Mouse (Mus musculus) midbrain, embryonic 16.5 days (tissue): ENCODE measurements around the gene Stard3nl. TPM values are rescaled to one million over a fixed set of nuclear protein-coding genes. Genes with fewer than 3 reads are reported as not detected.
"Not testable (repeated sequence)": the region's sequence is repeated elsewhere in the genome, so short reads cannot be mapped to it uniquely, and the experiment has no call there.

Source experiments
- ATAC-seq: fragments of 200-750 bp; cut with Nextera tagmentation; 2 replicates; pipeline ENCODE4 v1.8.0; 2017; ENCODE audit warnings: moderate TSS enrichment
- H3K27ac ChIP-seq: fragments of 300-500 bp; sonication (generic); 2 replicates; pipeline ENCODE4 v1.5.1; 2014; ENCODE audit warnings: mild to moderate bottlenecking, low read length, mixed read lengths
- H3K27me3 ChIP-seq: fragments of 300-500 bp; sonication (generic); 2 replicates; pipeline ENCODE4 v1.6.1; 2014; ENCODE audit warnings: low read depth, low read length, mixed read lengths; ENCODE audit not compliant: control insufficient read depth, insufficient read depth
- H3K36me3 ChIP-seq: fragments of 300-500 bp; sonication (generic); 2 replicates; pipeline ENCODE4 v1.6.1; 2014; ENCODE audit warnings: mild to moderate bottlenecking, low read length, moderate library complexity, mixed read lengths; ENCODE audit not compliant: control insufficient read depth, insufficient read depth
- H3K4me1 ChIP-seq: fragments of 300-500 bp; sonication (generic); 2 replicates; pipeline ENCODE4 v1.6.1; 2014; ENCODE audit warnings: mild to moderate bottlenecking, low read length, mixed read lengths; ENCODE audit not compliant: control insufficient read depth, insufficient read depth
- H3K4me2 ChIP-seq: fragments of 300-500 bp; sonication (generic); 2 replicates; pipeline ENCODE4 v1.6.1; 2014; ENCODE audit warnings: mild to moderate bottlenecking, low read length, mixed read lengths
- H3K4me3 ChIP-seq: fragments of 300-500 bp; sonication (generic); 2 replicates; pipeline ENCODE4 v1.5.1; 2014; ENCODE audit warnings: low read depth, mild to moderate bottlenecking, low read length, moderate library complexity, mixed read lengths
- H3K9ac ChIP-seq: fragments of 300-500 bp; sonication (generic); 2 replicates; pipeline ENCODE4 v1.6.1; 2014; ENCODE audit warnings: low read depth, low read length, mixed read lengths
- H3K9me3 ChIP-seq: fragments of 300-500 bp; sonication (generic); replicated peaks from 2 replicates; pipeline ENCODE4 v1.6.1; 2014; ENCODE audit warnings: mild to moderate bottlenecking, low read length, mixed read lengths; ENCODE audit not compliant: control insufficient read depth, poor library complexity, severe bottlenecking
- WGBS: fragments of 180-500 bp; shearing (Covaris S2); extraction: QIAGEN DNeasy Blood & Tissue Kit; methylation state at CpG from one replicate; pipeline ENCODE4 v1.1.7; 2014; 5-methylcytosine and 5-hydroxymethylcytosine counted together
- polyA plus RNA-seq: library from polyadenylated mRNA; unstranded; fragments of >200 nt; fragmentation: Nextera tagmentation; extraction: Ambion mirVana; gene quantifications from 2 replicates; pipeline ENCODE4 v1.2.1, GENCODE M21; 2015

Stard3nl gene
- polyA plus RNA-seq, 1 experiment from 2014 or later, result 230 TPM

DNA sequence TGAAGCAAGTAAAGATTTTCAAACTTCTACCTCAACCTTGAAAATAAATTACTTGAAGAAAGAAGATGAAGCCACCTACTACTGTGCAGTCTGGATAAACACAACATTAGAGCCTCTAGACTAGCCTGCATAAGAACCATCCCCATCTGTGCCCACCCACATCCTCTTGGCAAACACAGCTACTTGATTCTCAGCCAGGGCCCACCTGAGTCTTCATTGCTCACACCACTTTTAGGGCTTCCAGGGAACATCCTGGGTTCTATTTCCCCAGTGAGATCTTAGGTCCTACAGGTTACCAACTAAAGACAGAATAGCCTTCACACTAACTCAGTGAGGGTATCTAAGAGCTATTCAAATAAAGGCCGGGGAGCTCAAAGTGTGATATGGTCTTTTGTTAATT is 55.2 kb downstream of the Stard3nl start:
- H3K9me3 ChIP-seq, H3K4me3 ChIP-seq, H3K9ac ChIP-seq, H3K4me1 ChIP-seq, H3K27ac ChIP-seq, H3K36me3 ChIP-seq, ATAC-seq, H3K27me3 ChIP-seq, H3K4me2 ChIP-seq: not testable (repeated sequence)
- WGBS, result 54% methylated on average over 1 of the region's 1 CpGs

GRCm38 (mm10) chr13:19336310-19336709 is 59.3 kb downstream of the Stard3nl start:
- not testable (repeated sequence) for H3K4me1 ChIP-seq, H3K36me3 ChIP-seq, H3K27ac ChIP-seq, H3K9ac ChIP-seq, H3K4me3 ChIP-seq, H3K4me2 ChIP-seq, H3K9me3 ChIP-seq, H3K27me3 ChIP-seq, ATAC-seq
- WGBS, result 97% methylated on average over 1 of the region's 1 CpGs

Other genes with a start within 250 kb of the Stard3nl start
- gene Epdr1, start 224.1 kb upstream of the Stard3nl start, polyA plus RNA-seq, result 18.6 and 25.3 TPM in 2 replicates
- 3.9 and 4.4 TPM in 2 replicates for gene Sfrp4, start 227.3 kb upstream of the Stard3nl start, polyA plus RNA-seq